Mouse (Mus musculus) layer of hippocampus, postnatal 14 days (tissue): ENCODE results near the gene Arhgap11a. TPM values are rescaled to one million over a fixed set of nuclear protein-coding genes. Genes with fewer than 3 reads are reported as not detected.

ENCODE experiments used
- DNase-seq, 2 experiments: peaks; one replicate each; pipeline ENCODE4 v3.0.0; 2021 to 2022; ENCODE audit warnings: low spot score in 2 of 2, mixed read lengths in 1 of 2
- long read RNA-seq, 2 experiments: library from polyadenylated mRNA; stranded (forward); transcript quantifications; one replicate each; pipeline ENCODE4 v2.0.0; 2021
- total RNA-seq, 2 experiments: library from RNA; stranded (reverse); gene quantifications; 2 replicates each; pipeline ENCODE4 v1.2.3; 2021

Gene Arhgap11a
- total RNA-seq = 1 to 10 TPM; 3.6 to 3.7 TPM
- long read RNA-seq, experiment 1, full-length matches to known transcripts = 2 of 4 reads
- long read RNA-seq, experiment 1, partial matches to known transcripts = 0 of 4 reads
- long read RNA-seq, experiment 1, other reads (novel, unspliced or antisense) = 2 of 4 reads
- long read RNA-seq, experiment 2, full-length matches to known transcripts = 1 of 1 reads
- long read RNA-seq, experiment 2, partial matches to known transcripts = 0 of 1 reads
- long read RNA-seq, experiment 2, other reads (novel, unspliced or antisense) = 0 of 1 reads

GRCm38 (mm10) chr2:113848245-113849121 is at the start of gene Arhgap11a:
TSS of gene Arhgap11a (minus strand) at chr2:113848661.
- DNase-seq = peak; percentile 93 to 96

DNA sequence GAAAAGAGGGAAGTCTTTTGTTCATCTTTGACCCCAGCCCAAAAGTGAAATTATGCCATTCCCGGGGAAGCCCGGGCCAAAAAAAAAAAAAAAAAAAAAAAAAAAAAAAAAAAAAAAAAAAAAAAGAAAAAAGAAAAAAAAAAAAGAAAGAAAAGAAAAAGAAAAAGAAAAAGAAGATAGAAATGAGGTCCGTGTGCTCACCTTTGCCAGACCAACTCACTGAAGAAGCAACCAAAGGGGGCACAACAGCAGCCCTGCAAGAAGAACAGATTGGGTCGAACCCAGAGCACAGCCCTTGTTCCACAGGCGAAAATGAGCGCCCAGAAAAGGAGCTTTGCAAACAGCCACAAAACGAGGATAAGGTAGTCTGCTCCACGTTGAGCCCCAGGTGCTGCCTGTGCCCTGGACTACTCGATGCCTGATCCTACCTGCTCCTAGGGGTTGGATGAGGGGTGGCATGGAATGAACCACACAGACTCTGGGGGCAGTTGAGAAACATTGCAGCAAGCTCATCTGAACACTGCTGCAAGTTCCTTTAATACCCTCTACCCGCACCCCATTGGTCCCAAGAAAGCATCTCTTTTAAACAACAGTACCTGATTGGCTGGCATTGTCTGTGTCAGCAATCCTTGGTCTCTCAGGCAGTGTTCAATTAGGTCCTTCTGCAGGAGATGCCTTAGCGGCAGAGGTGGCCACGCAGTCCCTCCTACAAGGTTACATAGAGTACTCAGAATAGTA is 45.1 kb upstream of the Arhgap11a start:
- DNase-seq = no peak

DNA sequence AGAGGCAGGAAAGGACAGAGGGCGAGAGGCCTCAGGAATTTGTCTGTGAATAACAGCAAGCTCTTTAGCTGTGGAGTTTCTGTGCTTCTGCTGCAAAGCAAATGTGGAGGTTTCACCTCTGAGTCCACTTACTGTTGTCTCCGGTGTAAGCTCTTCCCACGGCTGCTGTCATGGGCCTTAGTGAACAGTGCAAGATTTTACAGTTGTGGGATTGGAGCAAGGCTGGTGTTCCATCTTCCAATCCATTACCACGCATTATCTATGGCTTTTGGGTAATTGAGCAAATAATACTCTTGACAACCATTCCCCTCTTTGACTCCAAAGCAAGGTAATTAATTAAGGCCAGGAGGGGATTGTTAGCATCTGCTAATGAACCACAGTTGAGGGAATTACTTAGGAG is 38.7 kb upstream of the Arhgap11a start:
- DNase-seq = no peak

- no peak for DNase-seq
Observed at GRCm38 (mm10) chr2:113886061-113886460, 37.6 kb upstream of the Arhgap11a start.

DNA sequence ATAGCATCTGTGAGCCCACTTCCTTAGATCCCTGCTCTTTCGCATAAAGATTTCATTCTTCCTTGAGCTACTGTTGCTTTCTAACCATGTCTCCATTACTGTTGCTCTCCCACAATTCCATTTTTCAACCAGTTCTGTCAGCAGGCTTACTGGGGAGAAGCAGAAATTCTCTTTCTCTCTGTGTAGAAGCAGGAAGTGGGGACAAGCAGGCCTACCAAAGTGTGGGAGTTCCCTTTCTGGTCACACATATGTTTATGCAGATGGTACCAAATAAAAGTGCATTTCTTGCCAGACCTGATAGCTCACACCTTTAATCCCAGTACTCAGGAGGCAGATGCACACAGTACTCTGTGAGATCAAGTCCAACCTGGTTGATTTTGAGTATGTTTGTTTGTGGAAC is 21.7 kb upstream of the Arhgap11a start:
- DNase-seq = peak in 1 of 2 experiments; percentile 36

DNA sequence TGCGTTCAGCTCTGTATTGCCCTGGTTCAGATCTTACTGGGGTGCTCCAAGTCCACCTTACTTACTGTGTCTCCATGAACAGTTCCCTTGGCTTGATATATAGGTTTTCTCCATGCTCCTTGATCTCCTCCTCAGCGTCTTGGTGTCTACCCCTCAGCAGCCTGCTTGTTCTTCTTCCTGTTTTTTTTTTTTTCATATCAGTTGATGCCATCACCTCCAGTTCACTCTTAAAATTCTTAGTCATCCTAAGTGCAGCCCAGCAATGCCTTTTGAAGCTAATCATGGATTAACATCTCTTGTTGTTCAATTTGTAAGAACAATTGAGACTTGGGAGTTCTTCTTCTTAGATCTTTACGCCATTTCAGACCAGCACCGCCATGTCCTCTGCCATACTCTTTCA is 19.9 kb upstream of the Arhgap11a start:
- no peak for DNase-seq

GRCm38 (mm10) chr2:113866155-113866554 is 17.7 kb upstream of the Arhgap11a start:
- DNase-seq = peak in 1 of 2 experiments; percentile 39

DNA sequence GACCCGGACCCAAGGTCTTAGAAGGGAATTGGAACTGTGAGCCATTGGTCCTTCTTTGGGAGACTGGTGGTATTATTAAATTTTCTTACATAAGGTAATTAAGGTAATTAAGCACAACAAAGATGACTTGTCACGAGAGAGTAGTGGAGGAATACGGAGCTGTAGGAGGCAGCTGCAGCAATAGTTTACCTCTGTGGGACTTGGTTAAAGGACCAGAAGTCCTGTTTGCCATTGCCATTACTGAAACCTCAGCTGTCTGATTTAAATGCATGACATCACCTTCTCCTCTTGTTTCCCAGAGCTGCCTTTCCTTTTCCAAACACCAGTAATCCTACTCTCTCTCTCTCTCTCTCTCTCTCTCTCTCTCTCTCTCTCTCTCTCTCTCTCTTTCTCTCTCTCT is 680 bp upstream of the Arhgap11a start:
- DNase-seq = no peak

- peak in 1 of 2 experiments; percentile 8 for DNase-seq
Observed at GRCm38 (mm10) chr2:113847678-113848244, 700 bp downstream of the Arhgap11a start.

DNA sequence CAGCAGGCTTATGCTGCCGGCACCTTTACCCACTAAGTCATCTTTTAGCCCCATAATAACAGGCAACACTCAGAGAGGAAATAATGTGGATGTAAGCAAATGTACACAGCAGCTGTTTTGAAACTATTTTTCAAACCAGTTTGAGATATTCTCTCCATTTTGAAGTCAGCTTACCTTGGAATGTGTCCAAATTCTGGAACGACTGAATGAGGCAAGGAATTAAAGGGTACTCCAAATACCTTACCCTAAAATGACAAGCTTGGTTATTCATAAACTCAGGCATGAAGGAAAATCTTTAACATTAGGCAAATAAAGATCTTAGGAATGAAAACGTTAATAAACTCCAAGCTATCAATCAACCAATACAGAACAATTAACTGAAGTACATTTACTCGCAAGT is 3.4 kb downstream of the Arhgap11a start:
- no peak for DNase-seq

DNA sequence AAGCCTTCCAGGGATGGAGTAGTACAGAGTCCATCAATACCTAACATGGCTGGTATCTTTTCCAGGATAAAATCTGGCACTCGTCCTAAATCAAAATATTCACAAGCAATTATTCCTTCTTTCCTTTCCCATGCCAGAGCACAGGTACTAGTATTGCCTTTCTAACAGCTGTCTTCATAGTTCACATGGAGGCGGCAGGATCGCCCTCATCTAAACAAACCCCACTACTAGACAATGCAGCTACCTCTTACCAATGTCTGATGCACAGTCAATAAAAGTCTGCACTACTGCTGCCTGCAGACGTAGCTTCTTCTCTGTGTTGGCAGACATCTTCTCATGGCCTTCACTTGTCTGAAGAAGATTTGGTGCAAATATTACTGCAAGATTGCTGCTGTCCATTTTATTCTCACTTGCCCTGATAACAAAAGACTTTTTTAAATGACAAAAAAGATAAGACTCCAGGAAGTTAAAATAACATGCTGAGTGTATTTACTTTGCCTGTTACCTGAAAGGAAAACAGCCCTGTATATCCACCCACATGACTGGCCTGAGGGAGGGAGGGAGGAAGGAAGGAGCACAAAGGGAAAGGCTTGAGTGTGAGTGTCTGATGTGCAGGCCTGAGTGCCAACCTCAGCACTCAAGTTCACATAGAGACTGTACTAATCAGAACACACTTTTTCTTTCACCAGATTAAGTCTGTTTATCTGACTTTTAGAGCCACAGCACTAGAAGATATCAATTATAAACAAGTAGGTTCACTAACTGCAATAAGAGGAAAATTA is 6.6 kb downstream of the Arhgap11a start:
- no peak for DNase-seq

DNA sequence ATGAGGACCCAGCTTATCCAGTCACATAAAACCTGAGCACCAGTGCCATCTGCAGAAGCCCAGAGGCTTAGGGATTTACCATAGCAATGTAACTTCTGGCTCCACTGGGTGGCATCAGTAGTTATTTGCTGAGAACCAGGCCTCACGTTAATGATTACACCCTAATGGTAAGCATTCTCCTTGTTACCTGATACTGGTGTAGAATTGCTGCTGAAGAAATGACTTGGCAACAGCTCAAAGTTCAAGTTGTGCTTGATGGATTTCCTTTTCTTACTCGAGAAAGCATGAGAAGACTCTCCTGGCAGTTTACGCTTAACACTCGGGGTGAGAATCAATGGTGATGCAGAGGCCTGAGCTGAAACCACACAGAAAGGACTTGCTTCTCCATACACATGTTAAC is 9.0 kb downstream of the Arhgap11a start:
- DNase-seq = no peak

GRCm38 (mm10) chr2:113835219-113835618 is 13.2 kb downstream of the Arhgap11a start:
- DNase-seq = no peak

DNA sequence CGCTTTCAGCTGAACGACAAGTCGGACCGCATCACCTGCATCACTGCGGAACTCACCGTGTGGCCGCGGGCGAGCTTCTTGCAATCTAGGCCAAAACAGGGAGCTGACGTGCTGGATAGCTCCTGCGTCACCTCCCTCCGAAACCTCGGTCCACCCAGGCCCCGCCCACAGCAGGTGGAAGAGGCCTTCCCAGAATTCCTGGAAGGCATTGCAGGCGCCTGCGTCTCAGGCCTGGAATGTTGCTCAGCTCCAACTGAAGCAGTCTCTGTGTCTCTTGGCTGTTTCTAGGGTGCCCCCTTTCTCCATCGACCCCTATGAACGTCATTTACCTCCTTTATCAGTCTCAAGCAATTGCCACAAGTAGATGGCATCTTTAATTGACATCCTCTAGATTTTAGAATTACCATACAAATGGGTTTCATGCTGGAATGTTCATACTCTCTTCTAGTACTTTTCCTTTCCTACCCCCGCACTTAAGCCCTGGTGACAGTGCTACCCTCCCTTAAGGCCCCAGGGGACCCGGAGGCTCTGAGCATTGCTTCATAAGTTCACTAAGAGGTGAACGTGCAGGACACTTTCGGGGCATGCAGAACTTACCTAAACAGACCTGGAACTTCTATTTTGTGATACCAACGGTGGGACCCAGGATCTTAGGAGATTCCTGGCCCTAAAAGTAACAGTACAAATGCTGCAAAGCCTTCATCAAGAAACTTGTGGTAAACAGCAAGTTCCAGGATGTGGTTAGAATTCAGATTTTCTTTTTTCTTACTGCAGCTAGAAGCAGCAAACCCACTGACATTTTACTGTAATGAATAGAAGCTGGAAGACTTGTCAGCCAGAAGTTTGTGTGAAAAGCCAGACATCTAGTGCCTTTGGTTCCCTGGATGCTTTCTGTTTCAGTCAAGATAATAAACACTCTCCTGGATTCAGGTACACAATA is 19.2 kb downstream of the Arhgap11a start, which contains the start of gene Scg5:
Gene Scg5, minus strand, starts transcription at position 179 of the 940 bp plus-strand sequence.
- DNase-seq = peak; percentile 75 to 85

- peak in 1 of 2 experiments; percentile 53 for DNase-seq
Observed at GRCm38 (mm10) chr2:113828086-113828942, 20.1 kb downstream of the Arhgap11a start.

DNA sequence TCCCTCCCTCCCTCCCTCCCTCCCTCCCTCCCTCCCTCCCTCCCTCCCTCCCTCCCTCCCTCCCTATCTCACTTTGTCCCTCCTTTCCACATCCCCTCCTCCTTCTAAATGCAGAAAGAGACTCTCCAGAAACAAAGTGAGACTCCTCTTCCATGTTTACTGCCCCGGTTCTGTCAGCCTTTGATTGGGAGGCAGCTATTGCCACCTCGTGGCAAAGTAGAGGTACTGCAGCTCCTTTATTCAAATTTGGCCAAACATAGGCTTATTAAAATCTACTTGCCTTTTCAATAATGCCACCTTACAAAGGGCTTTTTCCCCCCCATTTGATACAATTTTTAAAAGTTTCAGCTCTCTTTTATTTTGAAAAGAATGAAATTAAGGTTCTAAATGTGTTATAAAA is 24.6 kb downstream of the Arhgap11a start:
- peak in 1 of 2 experiments; percentile 77 for DNase-seq

GRCm38 (mm10) chr2:113822367-113822766 is 26.1 kb downstream of the Arhgap11a start:
- DNase-seq = no peak

- no peak for DNase-seq
Observed at GRCm38 (mm10) chr2:113821176-113821734, 27.2 kb downstream of the Arhgap11a start.
